Mouse (Mus musculus) embryonic facial prominence, embryonic 12.5 days (tissue): ENCODE measurements around the gene Hecw2. TPM values are rescaled to one million over a fixed set of nuclear protein-coding genes. Genes with fewer than 3 reads are reported as not detected.

Source experiments
- ATAC-seq: fragments of 200-750 bp; cut with Nextera tagmentation; 2 replicates; pipeline ENCODE4 v1.8.0; 2017; ENCODE audit not compliant: insufficient number of reproducible peaks, insufficient read depth, low FRiP score, low TSS enrichment
- H3K27ac ChIP-seq: fragments of 300-500 bp; sonication (generic); 2 replicates; pipeline ENCODE4 v1.5.1; 2016; ENCODE audit warnings: mild to moderate bottlenecking
- H3K27me3 ChIP-seq: fragments of 300-500 bp; sonication (generic); 2 replicates; pipeline ENCODE4 v1.6.1; 2016; ENCODE audit warnings: mild to moderate bottlenecking, moderate library complexity
- H3K36me3 ChIP-seq: fragments of 300-500 bp; sonication (generic); 2 replicates; pipeline ENCODE4 v1.6.1; 2016; ENCODE audit warnings: mild to moderate bottlenecking
- H3K4me1 ChIP-seq: fragments of 300-500 bp; sonication (generic); 2 replicates; pipeline ENCODE4 v1.6.1; 2016
- H3K4me2 ChIP-seq: fragments of 300-500 bp; sonication (generic); replicated peaks from 2 replicates; pipeline ENCODE4 v1.6.1; 2016; ENCODE audit warnings: mild to moderate bottlenecking, moderate library complexity
- H3K4me3 ChIP-seq: fragments of 300-500 bp; sonication (generic); 2 replicates; pipeline ENCODE4 v1.5.1; 2016; ENCODE audit warnings: mild to moderate bottlenecking
- H3K9ac ChIP-seq: fragments of 300-500 bp; sonication (generic); 2 replicates; pipeline ENCODE4 v1.6.1; 2016; ENCODE audit warnings: mild to moderate bottlenecking, moderate library complexity
- H3K9me3 ChIP-seq: fragments of 300-500 bp; sonication (generic); 2 replicates; pipeline ENCODE4 v1.6.1; 2016; ENCODE audit warnings: mild to moderate bottlenecking, moderate library complexity
- WGBS: fragments of 180-500 bp; shearing (Covaris S2); methylation state at CpG from one replicate; pipeline ENCODE4 v1.1.7; 2016; 5-methylcytosine and 5-hydroxymethylcytosine counted together
- polyA plus RNA-seq: library from polyadenylated mRNA; unstranded; fragments of >200 nt; fragmentation: Nextera tagmentation; extraction: Ambion mirVana; gene quantifications from 2 replicates; pipeline ENCODE4 v1.2.1, GENCODE M21; 2016

The Hecw2 gene
- polyA plus RNA-seq, 1 experiment from 2014 or later, result 6.3 TPM

DNA sequence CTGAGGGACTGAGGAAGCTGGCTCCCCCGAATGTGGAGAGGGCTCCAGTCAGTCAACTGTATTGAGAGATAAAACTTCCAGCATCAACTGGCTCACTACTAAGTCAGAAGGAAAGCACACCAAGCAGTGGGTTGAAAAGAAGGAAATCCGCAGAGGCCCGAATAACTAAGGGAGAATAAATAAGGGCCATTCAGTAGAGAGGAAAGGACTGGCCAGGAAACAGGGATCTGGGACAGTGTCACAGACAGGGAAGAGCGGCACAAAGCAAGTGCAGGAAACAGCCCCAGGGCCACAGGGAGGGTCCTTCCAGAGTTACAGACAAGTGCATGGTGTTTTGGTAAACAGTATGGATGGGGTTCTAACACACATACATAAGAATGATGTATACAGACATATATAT is 179.2 kb downstream of the Hecw2 start:
- no peaks in the 10 kb centered on the region for H3K36me3 ChIP-seq
- no peak for ATAC-seq
- no peaks in the 10 kb centered on the region for H3K27me3 ChIP-seq
- no peaks in the 10 kb centered on the region for H3K9me3 ChIP-seq
- H3K4me3 ChIP-seq, result no peak overlapping the region
- no peak overlapping the region for H3K9ac ChIP-seq
- WGBS, result 40% methylated on average over 4 of the region's 4 CpGs
- no peak overlapping the region for H3K27ac ChIP-seq
- no peak overlapping the region for H3K4me2 ChIP-seq
- H3K4me1 ChIP-seq, result no peaks in the 10 kb centered on the region

DNA sequence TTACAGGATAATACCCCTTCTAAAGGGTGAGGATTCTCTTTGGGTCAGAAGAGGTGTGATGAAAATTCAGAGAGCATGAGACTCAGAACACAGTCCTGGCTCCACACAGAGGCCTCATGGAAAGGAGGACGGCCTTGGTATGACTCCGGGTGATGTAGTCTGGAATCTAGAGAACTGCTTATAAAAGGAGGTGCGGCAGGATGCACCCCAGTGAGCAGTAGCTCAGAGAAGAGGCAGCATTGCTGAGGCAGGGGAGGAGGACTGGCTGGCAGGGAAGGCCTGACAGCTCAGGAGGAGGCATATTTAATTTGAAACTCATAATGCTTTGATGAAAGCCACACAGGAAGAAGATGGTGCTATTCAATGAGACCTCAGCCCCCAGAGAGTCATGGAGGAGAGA is 182.6 kb downstream of the Hecw2 start:
- no peak for ATAC-seq
- H3K4me2 ChIP-seq, result no peak overlapping the region
- no peak overlapping the region for H3K9ac ChIP-seq
- no peaks in the 10 kb centered on the region for H3K27me3 ChIP-seq
- no peak overlapping the region for H3K4me3 ChIP-seq
- WGBS, result 65% methylated on average over 3 of the region's 3 CpGs
- no peak overlapping the region for H3K27ac ChIP-seq
- H3K36me3 ChIP-seq, result no peaks in the 10 kb centered on the region
- no peaks in the 10 kb centered on the region for H3K4me1 ChIP-seq
- no peaks in the 10 kb centered on the region for H3K9me3 ChIP-seq

DNA sequence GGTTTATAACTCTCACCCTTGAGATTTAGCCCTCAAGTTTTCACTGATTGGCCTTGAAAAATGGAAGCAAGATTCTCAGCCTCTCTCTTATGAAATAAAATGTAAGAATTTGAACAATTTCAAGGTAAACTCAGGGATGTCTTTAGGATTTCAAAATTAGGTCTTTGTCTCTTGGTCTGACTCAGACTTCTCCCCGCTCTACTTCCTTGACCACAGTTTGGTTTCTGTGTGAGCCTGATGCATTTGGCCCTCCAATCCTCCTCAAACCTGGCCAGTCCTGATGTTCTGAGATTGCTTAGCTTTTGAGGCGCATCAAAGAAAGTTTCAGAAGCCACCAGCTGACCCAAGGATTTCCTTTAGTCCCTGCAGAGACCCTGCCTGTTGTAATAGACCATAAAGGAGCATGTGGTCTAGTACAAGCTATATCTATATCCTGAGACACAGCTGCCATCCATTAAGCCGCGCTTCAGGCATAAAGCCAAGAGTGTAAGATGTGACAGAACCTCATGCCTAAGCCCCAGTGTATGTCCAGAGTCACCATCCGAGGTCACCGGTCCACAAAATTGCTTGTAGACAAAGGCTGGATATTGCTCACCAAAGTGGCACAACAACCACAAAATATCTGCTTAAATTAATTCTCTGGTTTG is 185.4 kb downstream of the Hecw2 start:
- no peaks in the 10 kb centered on the region for H3K27me3 ChIP-seq
- H3K27ac ChIP-seq, result no peak overlapping the region
- 89% methylated on average over 6 of the region's 6 CpGs for WGBS
- no peak overlapping the region for H3K9ac ChIP-seq
- ATAC-seq, result no peak
- H3K4me2 ChIP-seq, result no peak overlapping the region
- H3K9me3 ChIP-seq, result no peaks in the 10 kb centered on the region
- no peaks in the 10 kb centered on the region for H3K36me3 ChIP-seq
- H3K4me3 ChIP-seq, result no peak overlapping the region
- H3K4me1 ChIP-seq, result no peaks in the 10 kb centered on the region

DNA sequence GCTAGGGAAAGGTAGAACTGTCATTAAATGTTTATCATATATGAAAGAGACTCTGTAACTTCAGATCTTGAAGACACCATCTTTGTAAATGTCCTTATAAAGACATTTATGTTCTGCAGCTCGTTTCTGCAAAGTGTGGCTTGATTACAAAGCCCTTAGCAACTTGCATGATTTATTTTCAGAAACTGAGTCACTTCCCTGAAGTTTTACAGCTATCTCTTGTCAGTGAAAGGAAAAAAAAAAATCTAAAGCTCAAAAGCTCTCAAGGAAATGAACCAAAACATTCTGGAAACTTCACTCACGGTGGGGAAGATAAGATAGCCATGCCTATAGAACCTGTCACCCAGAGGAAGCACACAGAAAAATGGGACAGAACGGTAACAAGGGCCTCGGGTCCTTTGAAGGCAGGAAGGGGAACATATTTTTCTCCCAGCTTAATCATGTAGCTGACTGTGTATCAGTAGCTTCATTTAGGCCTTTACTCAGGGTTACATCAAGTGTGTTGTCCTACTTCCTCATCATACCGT is 189.0 kb downstream of the Hecw2 start:
- no peaks in the 10 kb centered on the region for H3K9me3 ChIP-seq
- H3K4me1 ChIP-seq, result no peaks in the 10 kb centered on the region
- no peak overlapping the region for H3K4me2 ChIP-seq
- no peak overlapping the region for H3K4me3 ChIP-seq
- no peak for ATAC-seq
- H3K36me3 ChIP-seq, result no peaks in the 10 kb centered on the region
- no peak overlapping the region for H3K27ac ChIP-seq
- H3K9ac ChIP-seq, result no peak overlapping the region
- WGBS, result 67% methylated on average over 5 of the region's 5 CpGs
- H3K27me3 ChIP-seq, result no peaks in the 10 kb centered on the region

DNA sequence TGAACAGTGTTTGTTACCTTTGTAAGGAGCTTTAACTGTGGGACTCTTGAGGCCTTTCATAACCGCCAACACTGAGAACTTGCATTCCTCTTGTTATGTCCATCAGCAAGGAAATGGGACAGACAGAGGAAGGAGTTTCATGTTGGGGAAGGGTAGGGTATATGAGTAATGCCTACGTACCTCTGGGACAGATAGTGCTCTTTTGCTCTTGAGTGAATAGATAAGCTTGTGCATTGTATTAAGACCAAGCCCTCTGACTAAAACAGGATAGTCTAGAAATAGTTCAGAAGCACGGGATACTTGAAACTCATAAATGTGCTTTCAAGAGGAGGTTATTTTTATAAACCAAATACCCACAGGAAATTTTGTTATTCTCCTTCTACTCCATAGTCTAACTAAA is 191.7 kb downstream of the Hecw2 start:
- H3K36me3 ChIP-seq, result no peaks in the 10 kb centered on the region
- WGBS, result 80% methylated on average over 3 of the region's 3 CpGs
- no peak overlapping the region for H3K4me3 ChIP-seq
- no peak for ATAC-seq
- no peaks in the 10 kb centered on the region for H3K27me3 ChIP-seq
- H3K27ac ChIP-seq, result no peak overlapping the region
- no peaks in the 10 kb centered on the region for H3K9me3 ChIP-seq
- no peak overlapping the region for H3K9ac ChIP-seq
- no peak overlapping the region for H3K4me2 ChIP-seq
- no peaks in the 10 kb centered on the region for H3K4me1 ChIP-seq

DNA sequence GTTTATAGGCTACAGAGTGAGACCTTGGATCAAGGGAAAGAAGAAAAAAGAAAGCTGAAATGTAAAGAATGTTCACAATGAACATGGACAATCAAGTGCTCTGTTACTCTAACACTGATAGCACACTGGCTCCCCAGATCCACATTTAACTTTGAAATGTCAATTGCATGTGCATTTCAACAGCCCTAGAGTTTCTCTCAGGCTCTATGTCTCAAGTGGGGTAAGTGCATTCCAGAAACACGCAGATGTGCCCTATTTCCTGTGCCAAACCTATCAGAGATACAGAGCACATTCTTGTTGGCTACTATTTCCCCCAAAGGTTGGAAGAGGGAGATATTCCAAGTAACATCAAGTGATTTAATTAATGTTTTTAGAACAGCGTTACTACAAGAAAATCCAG is 192.9 kb downstream of the Hecw2 start:
- no peaks in the 10 kb centered on the region for H3K9me3 ChIP-seq
- H3K4me3 ChIP-seq, result no peak overlapping the region
- no peaks in the 10 kb centered on the region for H3K36me3 ChIP-seq
- no peak overlapping the region for H3K27ac ChIP-seq
- H3K4me1 ChIP-seq, result no peaks in the 10 kb centered on the region
- no peaks in the 10 kb centered on the region for H3K27me3 ChIP-seq
- no peak for ATAC-seq
- H3K4me2 ChIP-seq, result no peak overlapping the region
- 82% methylated on average over 2 of the region's 2 CpGs for WGBS
- no peak overlapping the region for H3K9ac ChIP-seq

DNA sequence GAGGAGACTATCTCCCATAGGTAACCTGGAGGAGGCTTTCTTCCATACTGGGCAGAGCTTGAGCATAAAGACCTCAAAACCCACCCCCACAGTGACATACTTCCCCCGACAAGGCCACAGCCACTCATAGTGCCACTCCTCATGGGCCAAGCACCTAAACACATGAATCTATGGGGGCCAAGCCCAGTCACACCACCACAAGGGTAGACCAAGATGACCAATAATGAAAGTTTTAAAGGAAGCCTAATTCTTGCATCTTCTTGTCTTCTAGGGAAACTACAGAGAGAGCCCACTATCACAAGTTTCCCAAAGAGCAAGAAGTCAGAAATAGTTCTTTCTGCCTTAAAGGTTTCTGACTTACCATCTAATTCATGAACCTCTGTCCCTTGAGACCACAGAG is 197.7 kb downstream of the Hecw2 start:
- WGBS, result 96% methylated on average over 1 of the region's 1 CpGs

DNA sequence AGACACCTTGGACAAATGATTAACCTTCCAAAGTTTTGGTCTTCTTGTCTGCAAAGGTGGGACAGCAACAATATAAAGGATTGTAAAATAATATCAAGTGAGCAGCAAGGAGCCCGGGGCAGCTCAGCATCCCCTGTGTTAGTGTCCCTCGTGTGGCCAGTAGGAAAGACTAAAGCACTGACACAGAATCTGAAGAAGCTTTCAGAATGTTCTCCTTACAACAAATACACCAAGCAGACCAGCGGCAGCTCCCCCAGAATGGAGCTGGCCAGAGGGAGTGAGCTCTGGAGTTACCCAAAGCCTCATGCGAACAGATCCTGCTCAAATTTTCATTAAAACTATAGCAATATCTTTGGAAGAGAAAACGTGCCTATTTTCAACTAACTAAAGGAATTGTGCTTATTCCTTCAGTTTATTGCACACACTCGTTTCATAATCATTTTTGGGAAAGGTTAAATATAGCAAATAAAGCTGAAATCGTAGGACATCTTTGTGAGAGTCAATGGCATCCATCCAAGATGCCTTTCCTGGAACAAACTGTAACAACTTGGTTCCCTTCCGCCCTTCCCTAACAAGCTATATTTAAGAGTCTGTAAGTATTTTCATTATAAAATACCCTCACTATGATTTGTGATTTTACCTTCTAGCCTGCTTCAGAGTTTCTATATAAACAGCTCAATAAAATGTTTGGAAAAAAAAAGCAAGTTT is 208.6 kb downstream of the Hecw2 start:
- Histone ChIP-seq H3K9me3 (no peaks in the 10 kb centered on the region), H3K36me3 (no peaks in the 10 kb centered on the region), H3K4me3 (no peak overlapping the region), H3K9ac (no peak overlapping the region), H3K27me3 (no peaks in the 10 kb centered on the region), H3K4me2 (no peak overlapping the region), H3K27ac (no peak overlapping the region), H3K4me1 (no peaks in the 10 kb centered on the region)
- WGBS, result 77% methylated on average over 8 of the region's 8 CpGs
- no peak for ATAC-seq

More for the DNA sequence above, 197.7 kb downstream of the Hecw2 start:
- no peak overlapping the region for H3K27ac ChIP-seq
- H3K9me3 ChIP-seq, result no peaks in the 10 kb centered on the region
- no peaks in the 10 kb centered on the region for H3K27me3 ChIP-seq
- no peak for ATAC-seq
- H3K4me3 ChIP-seq, result no peak overlapping the region
- H3K4me1 ChIP-seq, result no peaks in the 10 kb centered on the region
- no peaks in the 10 kb centered on the region for H3K36me3 ChIP-seq
- no peak overlapping the region for H3K9ac ChIP-seq
- H3K4me2 ChIP-seq, result no peak overlapping the region

DNA sequence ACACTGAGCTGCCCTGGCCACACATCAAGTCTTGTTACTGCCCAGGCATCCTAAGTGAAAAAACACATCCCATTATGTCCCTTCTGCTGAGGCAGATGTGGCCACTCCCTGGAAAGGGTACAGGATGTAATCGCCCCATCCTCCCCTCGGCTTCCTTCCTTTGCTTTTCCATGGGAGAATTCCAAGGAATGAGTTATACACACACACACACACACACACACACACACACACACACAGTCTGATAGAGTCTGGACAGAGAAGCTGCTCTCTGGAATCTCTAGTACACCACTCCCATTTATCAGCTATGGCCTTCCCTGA is 216.5 kb downstream of the Hecw2 start:
- no peaks in the 10 kb centered on the region for H3K4me1 ChIP-seq
- no peaks in the 10 kb centered on the region for H3K9me3 ChIP-seq
- no peaks in the 10 kb centered on the region for H3K27me3 ChIP-seq
- H3K36me3 ChIP-seq, result no peaks in the 10 kb centered on the region
- no peak for ATAC-seq
- H3K4me2 ChIP-seq, result no peak overlapping the region
- no peak overlapping the region for H3K9ac ChIP-seq
- H3K4me3 ChIP-seq, result no peak overlapping the region
- WGBS, result 77% methylated on average over 2 of the region's 2 CpGs
- no peak overlapping the region for H3K27ac ChIP-seq

DNA sequence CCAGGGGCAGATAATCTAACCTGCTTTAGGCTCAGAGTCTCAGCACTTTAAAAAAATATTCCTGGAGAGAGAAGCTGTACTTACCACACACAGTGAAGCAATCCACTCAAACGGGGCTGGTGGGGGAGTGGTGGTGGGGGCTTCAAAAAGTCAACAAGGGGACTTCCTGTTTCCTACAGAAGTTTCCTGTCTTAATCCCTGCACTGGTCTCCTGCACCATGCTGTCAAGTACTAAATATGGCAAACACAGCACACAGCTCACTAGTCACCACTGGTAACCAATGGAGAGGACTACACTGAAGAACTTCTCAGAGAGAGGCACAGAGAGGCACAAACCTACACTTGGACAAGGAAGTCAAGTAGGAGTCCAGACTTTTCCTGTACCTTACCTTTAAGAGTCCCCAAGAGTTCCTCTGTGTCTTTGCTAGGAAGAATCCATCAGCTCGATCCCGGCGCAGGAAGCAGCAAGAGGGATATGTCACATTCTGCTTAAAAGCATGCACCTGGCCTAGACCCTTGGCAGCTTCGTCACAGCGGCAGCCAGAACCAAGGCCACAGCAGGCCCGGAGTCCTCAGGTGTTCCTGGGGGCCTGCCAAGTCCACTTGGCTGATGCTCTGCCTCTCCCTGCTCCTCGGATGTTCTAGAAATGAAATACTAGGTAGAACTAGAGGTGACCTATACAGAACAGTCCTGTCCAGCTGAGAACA is 217.0 kb downstream of the Hecw2 start:
- 75% methylated on average over 8 of the region's 8 CpGs for WGBS
- ATAC-seq, result no peak
- H3K4me1 ChIP-seq, result no peaks in the 10 kb centered on the region
- H3K36me3 ChIP-seq, result no peaks in the 10 kb centered on the region
- no peak overlapping the region for H3K4me2 ChIP-seq
- 0 out of 2 replicates have a peak overlapping the region, but pooled peaks have one; percentile 47 for H3K27ac ChIP-seq
- H3K27me3 ChIP-seq, result no peaks in the 10 kb centered on the region
- no peaks in the 10 kb centered on the region for H3K9me3 ChIP-seq
- no peak overlapping the region for H3K4me3 ChIP-seq
- no peak overlapping the region for H3K9ac ChIP-seq

DNA sequence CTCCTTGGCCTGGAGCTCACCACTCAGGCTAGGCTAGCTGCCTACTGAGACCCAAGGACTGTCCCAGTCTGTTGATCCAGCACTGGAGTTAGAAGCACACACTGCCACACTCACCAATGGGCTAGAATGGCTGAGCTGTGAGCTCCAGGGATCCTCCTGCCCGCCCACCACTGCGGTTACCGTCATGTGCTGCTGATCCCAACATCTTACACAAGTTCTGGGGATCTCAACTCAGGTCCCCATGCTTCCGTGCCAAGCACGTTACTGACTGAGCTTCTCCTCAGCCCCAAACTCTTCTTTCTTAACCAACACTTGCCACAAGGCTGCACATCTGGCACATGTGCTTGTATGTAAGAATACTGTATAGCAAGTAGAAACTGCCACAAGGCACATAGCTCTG is 218.2 kb downstream of the Hecw2 start:
- WGBS, result 93% methylated on average over 5 of the region's 5 CpGs
- Histone ChIP-seq H3K4me1 (no peaks in the 10 kb centered on the region), H3K9me3 (no peaks in the 10 kb centered on the region), H3K27me3 (no peaks in the 10 kb centered on the region), H3K9ac (no peak overlapping the region), H3K4me3 (no peak overlapping the region), H3K27ac (no peak overlapping the region), H3K4me2 (0 out of 2 replicates have a peak overlapping the region, but pooled peaks have one; percentile 0), H3K36me3 (no peaks in the 10 kb centered on the region)
- no peak for ATAC-seq

DNA sequence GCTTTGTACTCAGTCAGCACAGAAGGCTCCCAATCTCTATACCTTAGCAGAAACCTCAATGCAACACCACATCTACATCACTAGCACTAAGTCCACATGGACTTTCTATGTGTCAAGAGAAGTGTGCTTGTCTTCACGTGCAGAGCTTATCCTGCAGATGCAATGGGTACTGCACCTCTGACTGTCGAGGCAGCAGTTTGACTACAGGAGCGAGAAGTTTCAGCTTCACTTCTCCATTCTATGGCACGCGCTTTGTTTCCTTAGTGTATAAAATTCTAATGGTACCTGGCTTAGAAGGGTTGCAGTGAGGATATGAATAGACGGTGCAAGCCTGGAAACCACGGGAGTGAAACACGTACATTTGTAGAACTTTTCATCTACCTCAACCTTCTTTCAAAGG is 218.9 kb downstream of the Hecw2 start:
- no peak overlapping the region for H3K27ac ChIP-seq
- no peaks in the 10 kb centered on the region for H3K9me3 ChIP-seq
- H3K4me3 ChIP-seq, result no peak overlapping the region
- WGBS, result 95% methylated on average over 8 of the region's 8 CpGs
- 0 out of 2 replicates have a peak overlapping the region, but pooled peaks have one; percentile 0 for H3K4me2 ChIP-seq
- H3K36me3 ChIP-seq, result no peaks in the 10 kb centered on the region
- no peaks in the 10 kb centered on the region for H3K27me3 ChIP-seq
- H3K9ac ChIP-seq, result no peak overlapping the region
- no peak for ATAC-seq
- H3K4me1 ChIP-seq, result no peaks in the 10 kb centered on the region
